Mouse (Mus musculus): Measurements from ENCODE around the gene Lrrc45. TPM values are rescaled to one million over a fixed set of nuclear protein-coding genes. Genes with fewer than 3 reads are reported as not detected.
"Not testable (repeated sequence)": the region's sequence is repeated elsewhere in the genome, so short reads cannot be mapped to it uniquely, and the experiment has no call there.

The Lrrc45 gene
- polyA plus RNA-seq, 1 experiment: 10.6 TPM

DNA sequence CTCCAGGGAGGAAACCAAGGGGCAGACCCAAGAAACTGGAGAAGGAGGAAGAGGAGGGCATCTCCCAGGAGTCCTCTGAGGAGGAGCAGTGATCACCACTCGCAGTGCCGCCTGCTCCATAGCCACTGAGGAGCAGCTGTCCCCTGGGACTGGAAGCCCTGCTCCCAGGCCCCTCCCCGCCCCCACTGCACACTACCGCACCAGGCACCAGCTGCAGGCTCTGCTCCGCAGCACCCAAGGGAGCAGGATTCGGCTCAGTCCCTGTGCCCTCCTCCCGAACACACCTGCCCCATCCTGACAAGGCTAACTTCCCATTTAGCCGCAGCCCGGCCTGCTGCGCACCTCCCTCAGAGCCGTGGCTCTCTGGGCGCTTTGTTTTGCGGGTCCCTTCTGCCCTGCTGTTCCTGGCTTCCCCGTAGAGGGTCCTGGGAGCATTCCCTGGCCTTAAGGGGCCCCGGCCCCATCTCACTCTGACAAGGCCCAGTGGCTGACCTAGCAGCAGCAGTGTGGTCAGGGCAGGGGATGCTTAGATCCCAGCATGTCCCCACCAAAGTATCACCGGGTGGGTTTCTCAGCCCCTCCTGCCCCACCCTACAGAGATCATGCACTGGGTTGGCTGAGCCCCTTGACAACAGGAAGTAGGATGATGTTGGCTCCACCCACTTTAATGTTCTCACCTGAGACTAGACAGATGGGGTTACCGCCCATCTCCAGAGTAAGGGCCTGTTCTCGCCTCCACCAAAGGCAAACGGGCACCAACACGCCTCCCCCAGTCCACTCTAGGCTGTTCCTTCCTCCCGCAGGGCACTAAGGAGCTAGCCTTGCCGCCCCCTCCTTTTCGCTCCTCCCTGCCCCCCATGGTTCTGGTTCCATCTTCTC is 49.6 kb downstream of the Lrrc45 start:
- H3K4me2 ChIP-seq (ENCODE audit: low read depth): peak overlapping the region; percentile 42
- not testable (repeated sequence) for H3K79me2 ChIP-seq (ENCODE audit: control insufficient read depth, insufficient read depth); H3K36me3 ChIP-seq (ENCODE audit: control insufficient read depth, insufficient read depth); H3K27me3 ChIP-seq (ENCODE audit: control insufficient read depth, insufficient read depth, insufficient read length); H3ac ChIP-seq (ENCODE audit: control insufficient read depth, insufficient read length); H3K4me3 ChIP-seq
- peak in 1 of 3 experiments; percentile 18 for TF ChIP-seq MYOG (IDR thresholded peaks at IDR 0.05; ENCODE audit: control insufficient read depth in 1 of 3, insufficient read depth in 1 of 3, insufficient read length in 2 of 3, low read depth in 2 of 3)

DNA sequence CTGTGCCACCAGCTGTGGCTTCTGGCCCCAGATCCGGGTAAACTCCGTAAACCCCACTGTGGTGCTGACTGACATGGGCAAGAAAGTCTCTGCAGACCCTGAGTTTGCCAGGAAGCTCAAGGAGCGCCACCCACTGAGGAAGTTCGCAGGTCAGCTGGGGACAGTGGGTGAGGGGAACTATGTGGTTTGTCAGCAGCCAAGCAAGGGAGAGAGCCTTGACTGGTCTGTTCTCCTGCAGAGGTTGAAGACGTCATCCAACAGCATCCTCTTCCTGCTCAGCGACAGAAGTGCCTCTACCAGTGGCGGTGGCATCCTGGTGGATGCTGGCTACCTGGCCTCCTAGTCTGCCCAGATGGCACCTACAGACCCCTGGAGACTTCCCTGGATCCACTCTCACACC is 53.3 kb downstream of the Lrrc45 start:
- H3K79me2 ChIP-seq (ENCODE audit: control insufficient read depth, insufficient read depth); H3K36me3 ChIP-seq (ENCODE audit: control insufficient read depth, insufficient read depth); H3ac ChIP-seq (ENCODE audit: control insufficient read depth, insufficient read length); H3K4me3 ChIP-seq; H3K4me2 ChIP-seq (ENCODE audit: low read depth); H3K27me3 ChIP-seq (ENCODE audit: control insufficient read depth, insufficient read depth, insufficient read length): not testable (repeated sequence)

DNA sequence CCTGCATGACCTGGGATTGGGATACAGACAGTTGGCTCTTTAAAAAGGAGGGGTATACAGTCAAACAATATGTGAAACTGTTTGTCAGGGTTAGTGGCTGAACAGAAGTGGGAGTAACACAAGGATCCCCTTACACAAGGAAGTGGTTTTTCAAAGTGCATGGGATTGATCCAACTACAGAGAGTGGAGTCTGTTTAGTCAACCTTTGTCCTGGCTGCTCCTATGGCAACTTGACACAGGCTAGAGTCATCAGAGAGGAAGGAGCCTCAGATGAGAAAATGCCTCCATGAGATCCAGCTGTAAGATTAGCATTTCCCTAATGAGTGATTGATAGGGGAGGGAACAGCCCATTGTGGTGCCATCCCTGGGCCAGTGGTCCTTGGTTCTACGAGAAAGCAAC is 54.5 kb downstream of the Lrrc45 start:
- Histone ChIP-seq H3K4me3 (no peak overlapping the region), H3ac (ENCODE audit: control insufficient read depth, insufficient read length) (no peak overlapping the region), H3K79me2 (ENCODE audit: control insufficient read depth, insufficient read depth) (no peaks in the 10 kb centered on the region), H3K4me2 (ENCODE audit: low read depth) (no peak overlapping the region), H3K36me3 (ENCODE audit: control insufficient read depth, insufficient read depth) (no peaks in the 10 kb centered on the region), H3K27me3 (ENCODE audit: control insufficient read depth, insufficient read depth, insufficient read length) (no peaks in the 10 kb centered on the region)
- no peak for TF ChIP-seq MYOG (IDR thresholded peaks at IDR 0.05; ENCODE audit: control insufficient read depth in 1 of 3, insufficient read depth in 1 of 3, insufficient read length in 2 of 3, low read depth in 2 of 3)
- no peak for TF ChIP-seq CEBPB (IDR thresholded peaks at IDR 0.05; ENCODE audit: insufficient read depth, poor library complexity, severe bottlenecking)
- no peak for TF ChIP-seq TCF3 (IDR thresholded peaks at IDR 0.05; ENCODE audit: insufficient read length, low read depth)
- TF ChIP-seq TCF12 (IDR thresholded peaks at IDR 0.05; ENCODE audit: insufficient read depth, poor library complexity, severe bottlenecking): no peak
- TF ChIP-seq MYOD1 (IDR thresholded peaks at IDR 0.05; ENCODE audit: control insufficient read depth in 1 of 3, insufficient read length in 2 of 3, low read depth in 2 of 3): no peak
- no peak for TF ChIP-seq REST (IDR thresholded peaks at IDR 0.05; ENCODE audit: insufficient read depth, insufficient read length)
- no peak for TF ChIP-seq USF1 (IDR thresholded peaks at IDR 0.05; ENCODE audit: low read depth)
- TF ChIP-seq POLR2A (IDR thresholded peaks at IDR 0.05; ENCODE audit: insufficient read length, low read depth): no peak
- TF ChIP-seq MAX (IDR thresholded peaks at IDR 0.05; ENCODE audit: low read depth): no peak
- no peak for TF ChIP-seq POLR2AphosphoS2 (IDR thresholded peaks at IDR 0.05; ENCODE audit: insufficient read length, low read depth)
- no peak for TF ChIP-seq SRF (IDR thresholded peaks at IDR 0.05; ENCODE audit: control insufficient read depth, insufficient read length, low read depth)
- no peak for TF ChIP-seq E2F4 (IDR thresholded peaks at IDR 0.05; ENCODE audit: insufficient read depth)

Other genes with a start within 250 kb of the Lrrc45 start
- gene Arl16, start 246.3 kb upstream of the Lrrc45 start, polyA plus RNA-seq (2012; fragmentation: generic; extraction: Trizol): 15.6 TPM
- 218 TPM for gene Mrpl12, start 229.3 kb upstream of the Lrrc45 start, polyA plus RNA-seq (2012; fragmentation: generic; extraction: Trizol)
- 43.8 TPM for gene Slc25a10, start 222.1 kb upstream of the Lrrc45 start, polyA plus RNA-seq (2012; fragmentation: generic; extraction: Trizol)
- 0.05 TPM for gene Gcgr, start 183.2 kb upstream of the Lrrc45 start, polyA plus RNA-seq (2012; fragmentation: generic; extraction: Trizol)
- gene Mcrip1, start 164.2 kb upstream of the Lrrc45 start, polyA plus RNA-seq (2012; fragmentation: generic; extraction: Trizol): 237 TPM
- 1.0 TPM for gene Ppp1r27, start 162.8 kb upstream of the Lrrc45 start, polyA plus RNA-seq (2012; fragmentation: generic; extraction: Trizol)
- 444 TPM for gene P4hb, start 140.7 kb upstream of the Lrrc45 start, polyA plus RNA-seq (2012; fragmentation: generic; extraction: Trizol)
- gene Arhgdia, start 132.3 kb upstream of the Lrrc45 start, polyA plus RNA-seq (2012; fragmentation: generic; extraction: Trizol): 837 TPM
- gene Alyref, start 115.6 kb upstream of the Lrrc45 start, polyA plus RNA-seq (2012; fragmentation: generic; extraction: Trizol): 113 TPM
- 184 TPM for gene Anapc11, start 115.5 kb upstream of the Lrrc45 start, polyA plus RNA-seq (2012; fragmentation: generic; extraction: Trizol)
- gene Npb, start 105.4 kb upstream of the Lrrc45 start, polyA plus RNA-seq (2012; fragmentation: generic; extraction: Trizol): 0.32 TPM
- 117 TPM for gene Pcyt2, start 96.0 kb upstream of the Lrrc45 start, polyA plus RNA-seq (2012; fragmentation: generic; extraction: Trizol)
- 29.9 TPM for gene Sirt7, start 88.7 kb upstream of the Lrrc45 start, polyA plus RNA-seq (2012; fragmentation: generic; extraction: Trizol)
- gene Mafg, start 80.3 kb upstream of the Lrrc45 start, polyA plus RNA-seq (2012; fragmentation: generic; extraction: Trizol): 43.1 TPM
- gene Pycr1, start 70.2 kb upstream of the Lrrc45 start, polyA plus RNA-seq (2012; fragmentation: generic; extraction: Trizol): 56.9 TPM
- 4.6 TPM for gene Myadml2, start 65.8 kb upstream of the Lrrc45 start, polyA plus RNA-seq (2012; fragmentation: generic; extraction: Trizol)
- gene Notum, start 52.8 kb upstream of the Lrrc45 start, polyA plus RNA-seq (2012; fragmentation: generic; extraction: Trizol): 0.19 TPM
- gene Aspscr1, start 41.0 kb upstream of the Lrrc45 start, polyA plus RNA-seq (2012; fragmentation: generic; extraction: Trizol): 65.9 TPM
- gene Cenpx, start 187 bp upstream of the Lrrc45 start, polyA plus RNA-seq (2012; fragmentation: generic; extraction: Trizol): 42.5 TPM
- gene Rac3, start 7.5 kb downstream of the Lrrc45 start, polyA plus RNA-seq (2012; fragmentation: generic; extraction: Trizol): 1.9 TPM
- gene Dcxr, start 13.4 kb downstream of the Lrrc45 start, polyA plus RNA-seq (2012; fragmentation: generic; extraction: Trizol): 21.2 TPM
- 183 TPM for gene Cbr2, start 18.2 kb downstream of the Lrrc45 start, polyA plus RNA-seq (2012; fragmentation: generic; extraction: Trizol)
- gene Hmga1b, start 48.9 kb downstream of the Lrrc45 start, polyA plus RNA-seq (2012; fragmentation: generic; extraction: Trizol): 130 TPM
- 19.7 TPM for gene Rfng, start 70.3 kb downstream of the Lrrc45 start, polyA plus RNA-seq (2012; fragmentation: generic; extraction: Trizol)
- gene Gps1, start 70.3 kb downstream of the Lrrc45 start, polyA plus RNA-seq (2012; fragmentation: generic; extraction: Trizol): 179 TPM
- gene Dus1l, start 82.5 kb downstream of the Lrrc45 start, polyA plus RNA-seq (2012; fragmentation: generic; extraction: Trizol): 58.3 TPM
- 226 TPM for gene Fasn, start 110.6 kb downstream of the Lrrc45 start, polyA plus RNA-seq (2012; fragmentation: generic; extraction: Trizol)
- gene Ccdc57, start 218.9 kb downstream of the Lrrc45 start, polyA plus RNA-seq (2012; fragmentation: generic; extraction: Trizol): 1.8 TPM
- 9.7 TPM for gene Slc16a3, start 234.6 kb downstream of the Lrrc45 start, polyA plus RNA-seq (2012; fragmentation: generic; extraction: Trizol)